Mouse (Mus musculus) embryonic facial prominence, embryonic 11.5 days (tissue): ENCODE data around the gene Ms4a3. TPM values are rescaled to one million over a fixed set of nuclear protein-coding genes. Genes with fewer than 3 reads are reported as not detected.

ENCODE experiments used
- ATAC-seq: fragments of 200-750 bp; cut with Nextera tagmentation; replicated peaks from 2 replicates; pipeline ENCODE4 v1.8.0; 2017; ENCODE audit warnings: low read depth; ENCODE audit not compliant: insufficient number of reproducible peaks, low FRiP score, low TSS enrichment
- DNase-seq: peaks from one replicate; pipeline ENCODE4 v3.0.0-alpha.2; 2015; ENCODE audit warnings: low spot score
- H3K27ac ChIP-seq: fragments of 300-500 bp; sonication (generic); replicated peaks from 2 replicates; pipeline ENCODE4 v1.5.1; 2014; ENCODE audit warnings: mild to moderate bottlenecking, low read depth, low read length, control low read depth
- H3K27me3 ChIP-seq: fragments of 300-500 bp; sonication (generic); 2 replicates; pipeline ENCODE4 v1.6.1; 2014; ENCODE audit warnings: mild to moderate bottlenecking, low read length, moderate library complexity, mixed read lengths; ENCODE audit not compliant: control insufficient read depth, insufficient read depth
- H3K36me3 ChIP-seq: fragments of 300-500 bp; sonication (generic); replicated peaks from 2 replicates; pipeline ENCODE4 v1.6.1; 2014; ENCODE audit warnings: low read depth, mild to moderate bottlenecking, low read length, moderate library complexity, mixed read lengths; ENCODE audit not compliant: control insufficient read depth, insufficient read depth
- H3K4me1 ChIP-seq: fragments of 300-500 bp; sonication (generic); 2 replicates; pipeline ENCODE4 v1.6.1; 2014; ENCODE audit warnings: low read length, mixed read lengths; ENCODE audit not compliant: control insufficient read depth, insufficient read depth
- H3K4me2 ChIP-seq: fragments of 300-500 bp; sonication (generic); 2 replicates; pipeline ENCODE4 v1.6.1; 2014; ENCODE audit warnings: low read depth, mild to moderate bottlenecking, control low read depth, low read length, moderate library complexity
- H3K4me3 ChIP-seq: fragments of 300-500 bp; sonication (generic); 2 replicates; pipeline ENCODE4 v1.5.1; 2014; ENCODE audit warnings: low read depth, low read length, control low read depth
- H3K9ac ChIP-seq: fragments of 300-500 bp; sonication (generic); replicated peaks from 2 replicates; pipeline ENCODE4 v1.6.1; 2014; ENCODE audit warnings: mild to moderate bottlenecking, control low read depth, low read length
- H3K9me3 ChIP-seq: fragments of 300-500 bp; sonication (generic); replicated peaks from 2 replicates; pipeline ENCODE4 v1.6.1; 2016; ENCODE audit warnings: mild to moderate bottlenecking, low read length, inconsistent platforms, mixed read lengths; ENCODE audit not compliant: control insufficient read depth
- WGBS: fragments of 180-500 bp; shearing (Covaris S2); extraction: QIAGEN DNeasy Blood & Tissue Kit; methylation state at CpG from one replicate; pipeline ENCODE4 v1.1.7; 2014; 5-methylcytosine and 5-hydroxymethylcytosine counted together
- polyA plus RNA-seq: library from polyadenylated mRNA; unstranded; fragments of >200 nt; fragmentation: Nextera tagmentation; extraction: Ambion mirVana; gene quantifications from 2 replicates; pipeline ENCODE4 v1.2.1, GENCODE M21; 2014

Gene Ms4a3
- polyA plus RNA-seq: 0.36 and 0.52 TPM in 2 replicates

- Histone ChIP-seq H3K9ac (no peak within 1 kb of the TSS), H3K36me3 (no peaks in the 10 kb centered on the region), H3K4me2 (no peak within 1 kb of the TSS), H3K27ac (no peak within 1 kb of the TSS), H3K4me1 (no peaks in the 10 kb centered on the region), H3K27me3 (no peaks in the 10 kb centered on the region), H3K9me3 (no peaks in the 10 kb centered on the region), H3K4me3 (no peak within 1 kb of the TSS)
- WGBS: 79% methylated on average over 1 of the region's 1 CpGs
- DNase-seq: no peak
- no peak for ATAC-seq
Measured at GRCm38 (mm10) chr19:11640732-11641131, at the start of gene Ms4a3. TSS of gene Ms4a3 (minus strand) at chr19:11640851.

GRCm38 (mm10) chr19:11661562-11661961 lies 20.9 kb upstream of the Ms4a3 start:
- H3K36me3 ChIP-seq: no peaks in the 10 kb centered on the region
- H3K9me3 ChIP-seq: no peaks in the 10 kb centered on the region
- H3K4me2 ChIP-seq: no peak overlapping the region
- H3K4me1 ChIP-seq: no peaks in the 10 kb centered on the region
- H3K27ac ChIP-seq: no peak overlapping the region
- ATAC-seq: no peak
- H3K9ac ChIP-seq: no peak overlapping the region
- no peak for DNase-seq
- no peaks in the 10 kb centered on the region for H3K27me3 ChIP-seq
- H3K4me3 ChIP-seq: no peak overlapping the region

DNA sequence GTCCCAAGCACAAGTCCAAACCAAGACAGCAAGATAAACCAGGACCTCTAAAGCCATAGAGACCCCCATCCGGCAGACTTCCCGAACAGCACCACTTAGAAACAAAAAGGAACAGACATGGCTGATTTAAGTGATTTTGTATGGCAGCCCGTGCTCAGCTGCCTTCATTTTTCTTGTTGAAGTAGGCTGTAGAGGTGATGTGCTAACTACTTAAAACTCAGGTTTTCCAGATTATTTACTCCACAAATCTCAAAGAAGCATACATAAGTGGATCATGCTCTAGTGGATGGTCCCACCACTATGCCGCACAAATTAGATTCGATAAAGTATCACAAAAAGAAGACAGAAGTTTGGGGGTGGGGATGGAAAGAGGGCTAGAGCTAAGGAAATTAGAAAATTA lies 19.8 kb upstream of the Ms4a3 start, which contains the start of gene Oosp2:
Oosp2 (minus strand) TSS at position 101 of the 400 bp plus-strand sequence.
- no peaks in the 10 kb centered on the region for H3K36me3 ChIP-seq
- H3K4me2 ChIP-seq: no peak within 1 kb of the TSS
- no peak within 1 kb of the TSS for H3K27ac ChIP-seq
- DNase-seq (no peak), ATAC-seq (no peak)
- H3K4me3 ChIP-seq: no peak within 1 kb of the TSS
- no peaks in the 10 kb centered on the region for H3K9me3 ChIP-seq
- H3K9ac ChIP-seq: no peak within 1 kb of the TSS
- H3K4me1 ChIP-seq: no peaks in the 10 kb centered on the region
- H3K27me3 ChIP-seq: no peaks in the 10 kb centered on the region
- WGBS: 95% methylated on average over 5 of the region's 5 CpGs

DNA sequence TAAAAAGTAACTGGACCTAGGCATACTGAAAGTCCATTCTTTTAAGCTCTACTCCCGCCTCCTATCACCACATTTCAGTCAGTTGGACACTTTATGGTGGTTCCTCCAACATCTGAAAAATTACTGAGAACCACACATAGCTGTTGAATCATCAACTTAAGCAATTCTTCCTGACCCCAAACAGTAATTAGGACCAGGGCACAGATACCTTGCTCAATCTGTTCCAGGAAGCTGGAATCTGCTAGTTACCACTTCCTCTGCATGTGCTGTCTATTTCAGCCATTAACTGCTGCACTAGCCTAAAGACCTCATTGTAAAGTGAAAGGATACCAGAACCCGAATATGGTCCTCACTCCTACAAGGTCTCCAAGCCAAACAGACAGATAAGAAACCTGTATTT lies 18.5 kb upstream of the Ms4a3 start:
- Histone ChIP-seq H3K36me3 (no peaks in the 10 kb centered on the region), H3K4me1 (no peaks in the 10 kb centered on the region), H3K4me2 (no peak overlapping the region), H3K9me3 (no peaks in the 10 kb centered on the region), H3K4me3 (no peak overlapping the region), H3K9ac (no peak overlapping the region), H3K27me3 (no peaks in the 10 kb centered on the region), H3K27ac (no peak overlapping the region)
- ATAC-seq (no peak), DNase-seq (no peak)
- WGBS: 72% methylated on average over 2 of the region's 2 CpGs

DNA sequence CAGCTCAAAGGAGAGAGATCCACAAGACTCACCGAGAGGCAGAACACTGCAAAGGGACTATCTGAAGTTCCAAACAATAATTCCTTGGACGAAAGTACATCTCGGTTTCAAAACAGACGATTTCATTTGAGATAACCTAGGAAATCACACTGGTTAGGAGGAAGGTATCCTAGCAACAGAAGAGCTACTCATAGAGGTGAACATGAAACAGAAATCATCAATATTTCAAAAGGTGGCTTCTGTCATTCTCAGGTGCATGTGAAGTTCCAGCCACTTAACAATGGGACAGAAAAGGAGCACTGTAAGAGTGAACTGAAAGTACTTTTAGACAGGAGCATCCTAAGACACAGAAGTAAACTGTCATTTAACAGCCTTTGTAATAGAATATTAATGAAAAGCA lies 8.9 kb upstream of the Ms4a3 start:
- no peaks in the 10 kb centered on the region for H3K27me3 ChIP-seq
- DNase-seq: no peak
- no peaks in the 10 kb centered on the region for H3K4me1 ChIP-seq
- H3K9ac ChIP-seq: no peak overlapping the region
- H3K4me2 ChIP-seq: no peak overlapping the region
- no peaks in the 10 kb centered on the region for H3K36me3 ChIP-seq
- H3K27ac ChIP-seq: no peak overlapping the region
- no peak overlapping the region for H3K4me3 ChIP-seq
- ATAC-seq: no peak
- no peaks in the 10 kb centered on the region for H3K9me3 ChIP-seq
- WGBS: 82% methylated on average over 4 of the region's 4 CpGs

GRCm38 (mm10) chr19:11646166-11646565 lies 5.5 kb upstream of the Ms4a3 start:
- no peak overlapping the region for H3K4me2 ChIP-seq
- no peak for ATAC-seq
- H3K36me3 ChIP-seq: no peaks in the 10 kb centered on the region
- no peaks in the 10 kb centered on the region for H3K4me1 ChIP-seq
- H3K27me3 ChIP-seq: no peaks in the 10 kb centered on the region
- H3K9me3 ChIP-seq: no peaks in the 10 kb centered on the region
- WGBS: 76% methylated on average over 3 of the region's 3 CpGs
- H3K27ac ChIP-seq: no peak overlapping the region
- no peak overlapping the region for H3K4me3 ChIP-seq
- no peak for DNase-seq
- no peak overlapping the region for H3K9ac ChIP-seq

DNA sequence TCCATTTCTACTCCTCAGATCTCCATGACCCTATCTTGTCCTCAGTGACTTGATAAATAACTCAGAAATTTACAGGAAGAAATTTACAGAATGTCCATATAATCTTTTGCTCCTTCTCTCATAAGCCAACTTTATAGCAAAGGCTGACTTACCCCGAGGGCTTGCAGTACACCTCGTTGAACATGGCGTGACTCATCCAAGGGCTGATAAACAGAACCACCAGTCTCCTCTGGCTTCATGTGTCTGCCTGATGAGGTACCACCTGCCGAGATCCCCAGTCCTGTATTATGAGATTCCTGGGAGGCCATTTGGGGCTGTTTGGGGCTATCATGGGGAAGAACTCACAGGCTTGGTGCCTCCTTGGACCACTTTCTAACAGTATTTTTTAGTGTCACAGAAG lies 1.6 kb downstream of the Ms4a3 start:
- DNase-seq (no peak), ATAC-seq (no peak)
- Histone ChIP-seq H3K4me1 (no peaks in the 10 kb centered on the region), H3K36me3 (no peaks in the 10 kb centered on the region), H3K9ac (no peak overlapping the region), H3K4me2 (no peak overlapping the region), H3K27me3 (no peaks in the 10 kb centered on the region), H3K4me3 (no peak overlapping the region), H3K9me3 (no peaks in the 10 kb centered on the region), H3K27ac (no peak overlapping the region)
- 75% methylated on average over 4 of the region's 4 CpGs for WGBS

GRCm38 (mm10) chr19:11635572-11635971 lies 5.1 kb downstream of the Ms4a3 start:
- no peaks in the 10 kb centered on the region for H3K27me3 ChIP-seq
- ATAC-seq: no peak

More at GRCm38 (mm10) chr19:11635572-11635971, 5.1 kb downstream of the Ms4a3 start:
- no peaks in the 10 kb centered on the region for H3K36me3 ChIP-seq
- H3K27ac ChIP-seq: no peak overlapping the region
- no peak overlapping the region for H3K9ac ChIP-seq
- WGBS: 85% methylated on average over 5 of the region's 5 CpGs
- no peak overlapping the region for H3K4me3 ChIP-seq
- H3K4me2 ChIP-seq: no peak overlapping the region
- H3K9me3 ChIP-seq: no peaks in the 10 kb centered on the region
- no peak for DNase-seq
- H3K4me1 ChIP-seq: no peaks in the 10 kb centered on the region
